Mouse (Mus musculus) stomach, postnatal 0 days (tissue): ENCODE results near the gene Lrrc41. TPM values are rescaled to one million over a fixed set of nuclear protein-coding genes. Genes with fewer than 3 reads are reported as not detected.

Source experiments
- ATAC-seq: fragments of 200-750 bp; cut with Nextera tagmentation; 2 replicates; pipeline ENCODE4 v1.8.0; 2017; ENCODE audit not compliant: low FRiP score, low TSS enrichment
- DNase-seq: peaks from one replicate; pipeline ENCODE4 v3.0.0-alpha.2; 2016; ENCODE audit warnings: low spot score
- H3K27ac ChIP-seq: fragments of 300-500 bp; sonication (generic); replicated peaks from 2 replicates; pipeline ENCODE4 v1.5.1; 2014; ENCODE audit warnings: mild to moderate bottlenecking, control low read depth
- H3K27me3 ChIP-seq: fragments of 300-500 bp; sonication (generic); 2 replicates; pipeline ENCODE4 v1.6.1; 2014; ENCODE audit warnings: low read length; ENCODE audit not compliant: control insufficient read depth, insufficient read depth
- H3K36me3 ChIP-seq: fragments of 300-500 bp; sonication (generic); 2 replicates; pipeline ENCODE4 v1.6.1; 2014; ENCODE audit warnings: low read length, mixed read lengths; ENCODE audit not compliant: control insufficient read depth, insufficient read depth
- H3K4me1 ChIP-seq: fragments of 300-500 bp; sonication (generic); replicated peaks from 2 replicates; pipeline ENCODE4 v1.6.1; 2014; ENCODE audit warnings: antibody characterized with exemption; ENCODE audit not compliant: control insufficient read depth, insufficient read depth
- H3K4me2 ChIP-seq: fragments of 300-500 bp; sonication (generic); replicated peaks from 2 replicates; pipeline ENCODE4 v1.6.1; 2014; ENCODE audit warnings: low read depth, mild to moderate bottlenecking, control low read depth, moderate library complexity
- H3K4me3 ChIP-seq: fragments of 300-500 bp; sonication (generic); 2 replicates; pipeline ENCODE4 v1.5.1; 2014; ENCODE audit warnings: low read depth, low read length, control low read depth
- H3K9ac ChIP-seq: fragments of 300-500 bp; sonication (generic); 2 replicates; pipeline ENCODE4 v1.6.1; 2014; ENCODE audit warnings: mild to moderate bottlenecking, low read length, control low read depth, mixed read lengths
- H3K9me3 ChIP-seq: fragments of 300-500 bp; sonication (generic); 2 replicates; pipeline ENCODE4 v1.6.1; 2016; ENCODE audit warnings: low read length; ENCODE audit not compliant: control insufficient read depth
- CTCF ChIP-seq: IDR thresholded peaks from 2 replicates; pipeline ENCODE4 v1.5.1; 2016; ENCODE audit warnings: antibody characterized with exemption, low read depth, mild to moderate bottlenecking, moderate library complexity
- EP300 ChIP-seq: optimal IDR thresholded peaks from 2 replicates; pipeline ENCODE3; 2016; ENCODE audit warnings: antibody characterized with exemption
- WGBS: fragments of 180-500 bp; shearing (Covaris S2); extraction: QIAGEN DNeasy Blood & Tissue Kit; methylation state at CpG from one replicate; pipeline ENCODE4 v1.1.7; 2014; 5-methylcytosine and 5-hydroxymethylcytosine counted together
- polyA plus RNA-seq: library from polyadenylated mRNA; unstranded; fragments of >200 nt; fragmentation: Nextera tagmentation; extraction: Ambion mirVana; gene quantifications from 2 replicates; pipeline ENCODE4 v1.2.1, GENCODE M21; 2015

The Lrrc41 gene
- polyA plus RNA-seq, 1 experiment from 2014 or later: 37.4 TPM

GRCm38 (mm10) chr4:116075631-116076368 lies 731 bp downstream of the Lrrc41 start:
- Histone ChIP-seq H3K27ac (peak overlapping the region; percentile 98), H3K4me2 (peak overlapping the region; percentile 81), H3K36me3 (peaks cover 5% of the 10 kb centered on the region), H3K4me1 (peaks cover 9% of the 10 kb centered on the region; the same call in 1 of the 2 replicates), H3K9ac (peak overlapping the region; percentile 99), H3K27me3 (no peaks in the 10 kb centered on the region), H3K4me3 (peak overlapping the region; percentile 99), H3K9me3 (no peaks in the 10 kb centered on the region)
- peak; percentile 74 for ATAC-seq
- under 1% methylated on average over 67 of the region's 77 CpGs for WGBS
- DNase-seq: peak; percentile 82
- TF ChIP-seq CTCF: peak; percentile 52; the same call in 1 of the 2 replicates
- no peak for TF ChIP-seq EP300

- TF ChIP-seq CTCF: no peak
- no peak for TF ChIP-seq EP300
- peak; percentile 60 for DNase-seq
- 2% methylated on average over 37 of the region's 37 CpGs for WGBS
Observed at GRCm38 (mm10) chr4:116076369-116077231, 1.5 kb downstream of the Lrrc41 start.

GRCm38 (mm10) chr4:116077240-116078095 lies 2.4 kb downstream of the Lrrc41 start:
- Histone ChIP-seq H3K36me3 (peaks cover 5% of the 10 kb centered on the region), H3K9ac (peak overlapping the region; percentile 99), H3K4me2 (peak overlapping the region; percentile 81), H3K9me3 (no peaks in the 10 kb centered on the region), H3K4me3 (peak overlapping the region; percentile 99), H3K27me3 (no peaks in the 10 kb centered on the region), H3K4me1 (peaks cover 9% of the 10 kb centered on the region; the same call in 1 of the 2 replicates), H3K27ac (peak overlapping the region; percentile 98)
- DNase-seq (peak; percentile 36), ATAC-seq (no peak)
- TF ChIP-seq CTCF (no peak; the same call in 1 of the 2 replicates), EP300 (no peak)
- 40% methylated on average over 3 of the region's 3 CpGs for WGBS

More at GRCm38 (mm10) chr4:116076369-116077231, 1.5 kb downstream of the Lrrc41 start:
- H3K27ac ChIP-seq: peak overlapping the region; percentile 98
- no peaks in the 10 kb centered on the region for H3K27me3 ChIP-seq
- H3K9me3 ChIP-seq: no peaks in the 10 kb centered on the region
- ATAC-seq: peak; percentile 15
- H3K4me3 ChIP-seq: peak overlapping the region; percentile 99
- peak overlapping the region; percentile 99 for H3K9ac ChIP-seq
- H3K36me3 ChIP-seq: peaks cover 5% of the 10 kb centered on the region
- peak overlapping the region; percentile 81 for H3K4me2 ChIP-seq
- peaks cover 9% of the 10 kb centered on the region; the same call in 1 of the 2 replicates for H3K4me1 ChIP-seq

- 90% methylated on average over 23 of the region's 23 CpGs for WGBS
- Histone ChIP-seq H3K27ac (no peak overlapping the region), H3K9me3 (no peaks in the 10 kb centered on the region), H3K9ac (no peak overlapping the region), H3K4me1 (no peaks in the 10 kb centered on the region), H3K27me3 (no peaks in the 10 kb centered on the region), H3K4me3 (no peak overlapping the region), H3K36me3 (peaks cover 26% of the 10 kb centered on the region), H3K4me2 (no peak overlapping the region)
- TF ChIP-seq EP300 (no peak), CTCF (no peak)
- DNase-seq (no peak), ATAC-seq (no peak)
Observed at GRCm38 (mm10) chr4:116088510-116089249, 13.6 kb downstream of the Lrrc41 start.

- 85% methylated on average over 10 of the region's 10 CpGs for WGBS
- Histone ChIP-seq H3K4me3 (no peak overlapping the region), H3K27me3 (no peaks in the 10 kb centered on the region), H3K4me2 (no peak overlapping the region), H3K4me1 (no peaks in the 10 kb centered on the region), H3K9ac (no peak overlapping the region), H3K36me3 (peaks cover 40% of the 10 kb centered on the region), H3K9me3 (no peaks in the 10 kb centered on the region), H3K27ac (no peak overlapping the region)
- ATAC-seq: no peak
- DNase-seq: no peak
- TF ChIP-seq CTCF (no peak), EP300 (no peak)
Observed at GRCm38 (mm10) chr4:116096291-116096690, 21.2 kb downstream of the Lrrc41 start.
